Mouse (Mus musculus): ENCODE results near the gene Cdon.

Gene Cdon

GRCm38 (mm10) chr9:35438286-35439061 lies 17.5 kb downstream of the Cdon start:
- peak; percentile 48 for DNase-seq

- DNase-seq, result peak; percentile 81
Measured at GRCm38 (mm10) chr9:35439062-35439442, 18.1 kb downstream of the Cdon start.

- no peak for DNase-seq
Measured at GRCm38 (mm10) chr9:35439754-35440153, 18.8 kb downstream of the Cdon start.

GRCm38 (mm10) chr9:35442476-35442875 lies 21.5 kb downstream of the Cdon start:
- DNase-seq, result no peak

- DNase-seq, result no peak
Measured at GRCm38 (mm10) chr9:35443618-35444511, 22.9 kb downstream of the Cdon start.

GRCm38 (mm10) chr9:35444512-35444886 lies 23.6 kb downstream of the Cdon start:
- no peak for DNase-seq

GRCm38 (mm10) chr9:35446916-35447315 lies 26.0 kb downstream of the Cdon start:
- DNase-seq, result no peak

GRCm38 (mm10) chr9:35453311-35453710 lies 32.4 kb downstream of the Cdon start:
- DNase-seq, result no peak

- DNase-seq, result no peak
Measured at GRCm38 (mm10) chr9:35459594-35459993, 38.7 kb downstream of the Cdon start.

GRCm38 (mm10) chr9:35467264-35467817 lies 46.4 kb downstream of the Cdon start:
- DNase-seq, result no peak

GRCm38 (mm10) chr9:35468913-35469312 lies 48.0 kb downstream of the Cdon start:
- no peak for DNase-seq

GRCm38 (mm10) chr9:35474104-35474724 lies 53.3 kb downstream of the Cdon start:
- no peak for DNase-seq

GRCm38 (mm10) chr9:35475394-35475793 lies 54.5 kb downstream of the Cdon start:
- no peak for DNase-seq

GRCm38 (mm10) chr9:35479456-35479855 lies 58.5 kb downstream of the Cdon start:
- DNase-seq, result peak; percentile 58

GRCm38 (mm10) chr9:35482014-35482898 lies 61.3 kb downstream of the Cdon start:
- no peak for DNase-seq

GRCm38 (mm10) chr9:35483949-35484348 lies 63.0 kb downstream of the Cdon start:
- DNase-seq, result no peak

GRCm38 (mm10) chr9:35486616-35487015 lies 65.7 kb downstream of the Cdon start:
- no peak for DNase-seq

- DNase-seq, result peak; percentile 38
Measured at GRCm38 (mm10) chr9:35488496-35488895, 67.6 kb downstream of the Cdon start.

- no peak for DNase-seq
Measured at GRCm38 (mm10) chr9:35491109-35491866, 70.4 kb downstream of the Cdon start.

GRCm38 (mm10) chr9:35493033-35493732 lies 72.3 kb downstream of the Cdon start:
- DNase-seq, result no peak

- no peak for DNase-seq
Measured at GRCm38 (mm10) chr9:35493733-35494092, 72.8 kb downstream of the Cdon start.
